Comparison of ENCODE assay signal across 18 mouse cellular contexts in the genomic region with DNA sequence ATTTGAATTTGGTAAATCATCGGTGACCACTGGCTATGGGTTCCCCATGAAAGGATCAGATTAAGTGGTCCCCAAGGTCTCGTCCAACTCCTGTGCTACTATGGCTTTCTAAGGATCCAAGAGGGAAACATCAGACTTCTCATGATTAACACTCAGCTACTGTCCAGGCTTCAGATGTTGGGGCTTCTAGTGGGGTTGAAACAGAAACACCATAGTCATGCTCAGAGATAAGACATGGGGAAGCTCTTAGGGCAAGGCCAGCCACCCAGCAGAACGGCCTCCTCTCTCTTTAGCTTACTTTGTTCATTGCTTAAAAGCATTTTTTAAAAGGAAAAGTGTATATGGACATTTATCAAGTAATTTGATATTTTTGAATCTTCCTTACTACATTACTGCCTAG.
"Had no signal": no experiment of that assay in that cellular context is flagged by ENCODE, and none has a peak within 500 bp of the region (broad histone marks: within the 10 kb centered on the region; RNA-seq: fewer than 3 reads in every experiment).

No protein-coding gene starts in this region.

- H3K27ac ChIP-seq: liver, embryonic 15.5 days; lung, embryonic 15.5 days; macrophage; midbrain, embryonic 10.5 days; midbrain, embryonic 12.5 days; midbrain, embryonic 15.5 days; neural tube, embryonic 13.5 days; stomach, embryonic 15.5 days; stomach, postnatal 0 days had no signal

- H3K27me3 ChIP-seq: liver, embryonic 15.5 days; lung, embryonic 15.5 days; midbrain, embryonic 12.5 days; midbrain, embryonic 15.5 days; neural tube, embryonic 13.5 days; stomach, embryonic 15.5 days had no signal

- H3K9ac ChIP-seq: liver, embryonic 15.5 days; liver, postnatal 0 days; lung, embryonic 15.5 days; midbrain, embryonic 12.5 days; midbrain, embryonic 15.5 days; neural tube, embryonic 13.5 days; stomach, embryonic 15.5 days had no signal

- H3K4me2 ChIP-seq: liver, embryonic 15.5 days; lung, embryonic 15.5 days; midbrain, embryonic 12.5 days; midbrain, embryonic 15.5 days; neural tube, embryonic 13.5 days; stomach, embryonic 15.5 days had no signal

- DNase-seq: liver, postnatal 0 days; lung, adult 2 months; lung, postnatal 14 days; lung, postnatal 36 days; right cerebral cortex, postnatal 14 days; thymus, adult 2 months; thymus, postnatal 25 days; thymus, postnatal 4 days had no signal

- H3K9me3 ChIP-seq: liver, embryonic 15.5 days; lung, embryonic 15.5 days; midbrain, embryonic 10.5 days; midbrain, embryonic 12.5 days; midbrain, embryonic 15.5 days; neural tube, embryonic 13.5 days; stomach, embryonic 15.5 days had no signal

- H3K4me1 ChIP-seq: liver, embryonic 15.5 days; lung, embryonic 15.5 days; stomach, embryonic 15.5 days had no signal

- H3K36me3 ChIP-seq: liver, embryonic 15.5 days; lung, embryonic 15.5 days; midbrain, embryonic 10.5 days; midbrain, embryonic 12.5 days; midbrain, embryonic 15.5 days; neural tube, embryonic 13.5 days; stomach, embryonic 15.5 days had no signal

- H3K4me3 ChIP-seq: liver, embryonic 15.5 days; lung, embryonic 15.5 days; midbrain, embryonic 10.5 days; midbrain, embryonic 12.5 days; midbrain, embryonic 15.5 days; neural tube, embryonic 13.5 days; stomach, embryonic 15.5 days had no signal

- ATAC-seq: liver, postnatal 0 days; lung, postnatal 0 days; midbrain, embryonic 15.5 days had no signal
